Mouse (Mus musculus) layer of hippocampus, adult 18-20 months (tissue): ENCODE results near the gene Mast4. TPM values are rescaled to one million over a fixed set of nuclear protein-coding genes. Genes with fewer than 3 reads are reported as not detected.
A peak's percentile ranks its signal among the peaks of the same experiment; 100 is the strongest.

Experiments used
- DNase-seq, 2 experiments: peaks; one replicate each; pipeline ENCODE4 v3.0.0; 2022; ENCODE audit warnings: low spot score in 2 of 2
- total RNA-seq, 2 experiments: library from RNA; stranded (reverse); gene quantifications; 2 replicates each; pipeline ENCODE4 v1.2.3; 2021

The Mast4 gene
- total RNA-seq, 2 experiments from 2014 or later = 60.1 to 68.2 TPM

DNA sequence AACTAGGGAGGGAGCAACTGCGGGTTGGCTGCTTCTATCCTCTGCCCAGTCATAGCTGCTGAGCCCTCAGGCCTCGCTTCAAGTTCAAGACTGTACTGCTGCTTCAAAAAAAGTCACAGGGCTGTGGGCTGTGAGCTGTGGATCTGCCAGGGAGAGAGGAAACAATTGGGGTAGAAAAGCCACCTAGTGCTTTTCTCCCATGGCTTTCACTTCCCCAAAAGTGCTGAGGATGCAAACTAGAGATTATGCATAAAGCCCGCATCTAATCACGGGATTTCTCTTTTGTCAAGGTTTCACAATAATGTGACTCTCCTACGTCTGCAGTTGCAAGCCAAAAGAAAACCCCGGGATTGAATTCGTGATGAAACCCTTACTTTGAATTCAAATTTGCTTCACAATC is 268.9 kb downstream of the Mast4 start:
- DNase-seq = no peak

DNA sequence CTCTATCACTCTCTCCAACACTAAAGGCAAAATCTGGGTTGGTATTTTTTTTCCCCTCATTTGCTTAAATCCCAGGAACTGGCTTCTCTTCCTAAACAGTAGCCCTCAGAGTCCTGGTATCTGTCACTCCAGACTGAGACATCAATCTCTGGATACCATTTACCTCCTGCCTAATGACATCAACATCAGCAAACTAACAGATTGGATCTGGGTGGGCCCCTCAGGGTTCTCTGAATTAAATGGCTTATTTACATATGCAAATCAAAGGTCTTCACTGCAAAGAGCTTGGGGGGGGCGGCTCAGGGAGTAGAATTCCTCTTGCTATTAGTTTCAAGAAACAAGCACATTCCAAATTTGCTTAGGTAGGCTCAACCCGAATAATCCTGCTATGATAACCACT is 272.6 kb downstream of the Mast4 start:
- no peak for DNase-seq

DNA sequence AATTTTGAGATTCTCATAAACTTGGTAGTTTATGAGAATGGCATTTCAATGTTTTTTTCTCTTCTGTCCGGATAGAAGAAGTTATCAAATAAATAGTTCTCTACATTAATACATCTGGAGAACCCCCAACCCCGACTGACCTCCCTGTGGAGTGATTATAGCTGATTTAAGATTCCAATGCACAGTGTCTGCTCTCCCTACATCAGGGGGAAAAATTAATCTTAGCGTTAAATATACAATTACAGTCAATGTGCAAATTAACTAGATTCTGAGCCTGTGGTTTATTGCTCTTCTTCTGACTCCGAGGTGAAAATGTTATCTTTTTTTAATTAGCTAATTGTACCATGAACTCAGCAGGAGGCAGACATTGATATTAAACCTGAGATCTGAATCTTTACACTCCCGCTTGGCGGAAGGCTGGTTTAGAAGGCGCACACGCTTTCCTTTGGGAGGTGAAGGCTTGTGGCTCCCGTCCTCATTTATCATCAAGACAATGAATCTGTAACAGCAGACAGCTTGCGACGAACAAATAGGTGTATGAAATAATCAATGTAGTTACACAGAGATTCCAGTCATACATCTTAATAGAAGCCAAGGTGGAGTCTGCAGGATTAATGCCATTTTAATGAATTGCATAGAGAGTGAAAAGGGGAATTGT is 274.2 kb downstream of the Mast4 start:
- DNase-seq = no peak

DNA sequence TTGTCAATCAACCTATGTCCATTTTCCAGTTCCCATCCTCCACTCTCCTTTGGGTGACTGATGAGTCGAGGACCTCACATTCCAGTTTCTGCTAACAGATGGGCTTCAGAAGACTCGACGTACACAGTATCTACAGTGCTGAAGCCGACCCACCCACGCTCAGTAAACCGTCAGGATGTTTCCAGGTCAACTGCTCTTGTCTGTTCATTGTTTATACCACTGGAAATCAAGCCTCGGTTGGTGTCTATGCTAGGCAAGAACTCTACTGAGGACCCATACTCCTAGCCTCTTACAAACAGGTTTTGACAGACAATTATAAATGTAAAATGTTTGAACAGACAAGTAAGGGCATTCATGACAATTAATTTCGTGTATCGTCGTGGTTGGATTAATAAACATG is 277.8 kb downstream of the Mast4 start:
- DNase-seq = no peak

DNA sequence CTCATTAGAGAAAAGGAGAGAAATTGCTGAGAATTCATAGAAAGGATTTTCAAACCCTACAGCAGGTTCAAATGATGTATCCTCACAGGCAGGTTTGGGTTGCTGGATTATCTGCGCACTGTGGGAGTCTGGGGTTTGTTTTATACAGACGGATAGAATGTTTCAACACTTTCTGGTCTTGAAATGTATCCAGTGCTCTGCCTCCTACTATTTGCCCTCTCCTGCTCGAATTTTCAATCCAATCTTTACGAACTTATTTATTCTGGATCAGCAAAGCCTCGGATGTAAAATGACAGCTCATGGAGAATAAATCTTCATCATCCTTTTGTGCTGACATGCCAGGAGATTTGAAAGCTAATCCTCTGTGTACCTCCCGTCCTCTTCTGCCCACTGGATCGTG is 281.6 kb downstream of the Mast4 start:
- DNase-seq = no peak

DNA sequence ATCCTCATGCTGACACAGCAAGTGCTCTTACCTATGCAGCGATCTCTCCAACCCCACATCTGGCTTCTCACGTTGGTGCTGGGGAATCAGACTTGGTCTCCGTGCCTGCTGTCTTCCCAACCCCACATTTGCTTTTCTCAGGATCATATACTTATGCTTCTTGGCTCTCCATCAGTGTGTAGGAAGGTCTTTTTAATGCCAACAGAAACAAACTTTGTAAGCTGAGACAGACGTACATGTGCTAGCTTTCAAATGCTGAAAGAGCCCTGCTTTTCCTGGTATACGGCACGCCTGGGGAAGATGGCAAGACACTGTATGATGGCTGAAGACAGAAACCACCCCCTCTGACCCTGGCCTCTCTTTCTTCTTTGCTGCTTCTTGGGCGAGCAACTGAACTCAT is 285.3 kb downstream of the Mast4 start:
- peak in 1 of 2 experiments; percentile 29 for DNase-seq

DNA sequence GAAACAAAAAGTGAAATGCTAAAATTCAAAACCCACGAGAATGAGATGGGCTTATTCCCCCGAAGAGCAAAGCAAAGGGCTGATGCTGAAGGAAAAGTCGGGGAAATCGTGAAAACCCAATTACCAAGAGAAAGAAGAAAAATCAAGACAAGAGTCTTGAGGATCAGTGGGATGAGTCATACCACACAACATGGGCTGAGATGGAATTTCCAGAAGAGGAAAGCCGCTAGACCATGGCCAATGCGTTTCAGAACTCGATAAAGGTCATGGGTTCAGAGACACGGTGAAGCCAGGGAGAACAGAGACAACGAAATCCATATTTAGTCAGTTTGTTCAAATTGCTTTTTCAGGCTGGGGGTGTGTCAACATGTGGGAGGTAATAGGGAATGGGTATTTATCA is 290.6 kb downstream of the Mast4 start:
- no peak for DNase-seq

DNA sequence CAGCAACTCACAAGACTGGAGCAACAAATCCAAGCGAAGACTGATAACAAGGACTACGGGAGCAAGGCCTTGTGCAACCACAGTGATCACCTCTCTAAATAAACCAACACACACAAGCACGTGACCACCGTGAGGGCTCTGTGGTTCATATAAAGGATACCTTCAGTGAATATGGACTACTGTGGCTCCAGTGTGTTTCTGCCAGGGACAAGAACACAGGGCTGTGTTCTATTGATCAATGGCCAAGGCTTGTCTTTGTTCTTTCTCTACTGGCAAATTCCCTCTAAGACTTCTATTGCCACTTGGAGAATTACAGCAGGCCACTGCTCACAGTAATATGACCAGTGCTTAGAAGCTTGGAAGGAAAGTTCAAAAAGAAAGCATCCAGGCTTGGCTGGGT is 291.3 kb downstream of the Mast4 start:
- peak in 1 of 2 experiments; percentile 31 for DNase-seq

DNA sequence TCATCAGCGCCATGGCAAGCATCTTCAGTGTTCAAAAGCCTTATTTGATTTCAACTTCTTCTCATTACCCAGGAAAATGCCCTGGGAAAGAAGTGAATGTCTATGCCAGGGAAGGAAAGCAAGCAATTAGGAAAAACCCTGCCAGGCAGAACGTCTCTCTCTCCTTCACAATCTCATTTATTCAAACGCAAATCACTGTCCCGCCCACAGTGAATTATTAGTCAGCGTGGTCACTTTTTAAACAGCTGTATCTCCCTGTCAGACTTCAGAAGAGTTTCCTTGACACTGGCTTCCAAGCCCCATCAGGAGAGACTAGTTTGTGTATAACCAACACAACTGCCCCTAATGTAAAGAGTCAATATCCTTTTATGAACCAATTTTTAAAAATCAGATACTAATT is 296.8 kb downstream of the Mast4 start:
- no peak for DNase-seq

DNA sequence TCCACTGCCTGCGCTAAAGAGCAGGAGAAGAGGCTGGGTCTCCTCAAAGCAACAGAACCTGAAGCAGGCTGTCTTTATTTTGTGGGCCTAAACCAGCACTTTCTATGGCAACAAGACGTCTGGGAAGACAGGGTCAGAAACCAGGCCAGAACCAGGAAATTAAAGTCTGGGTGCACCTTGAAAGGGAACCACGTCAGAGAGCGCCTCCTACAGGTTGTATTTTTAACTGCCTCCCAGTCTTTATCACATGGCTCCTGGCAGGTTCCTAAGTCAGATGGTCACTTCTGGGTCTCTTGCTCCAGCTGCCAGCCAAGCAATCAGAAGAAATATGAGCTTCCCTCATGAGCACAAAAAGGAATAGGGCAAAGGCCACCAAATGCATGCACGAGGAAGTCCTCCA is 304.9 kb downstream of the Mast4 start:
- DNase-seq = no peak

DNA sequence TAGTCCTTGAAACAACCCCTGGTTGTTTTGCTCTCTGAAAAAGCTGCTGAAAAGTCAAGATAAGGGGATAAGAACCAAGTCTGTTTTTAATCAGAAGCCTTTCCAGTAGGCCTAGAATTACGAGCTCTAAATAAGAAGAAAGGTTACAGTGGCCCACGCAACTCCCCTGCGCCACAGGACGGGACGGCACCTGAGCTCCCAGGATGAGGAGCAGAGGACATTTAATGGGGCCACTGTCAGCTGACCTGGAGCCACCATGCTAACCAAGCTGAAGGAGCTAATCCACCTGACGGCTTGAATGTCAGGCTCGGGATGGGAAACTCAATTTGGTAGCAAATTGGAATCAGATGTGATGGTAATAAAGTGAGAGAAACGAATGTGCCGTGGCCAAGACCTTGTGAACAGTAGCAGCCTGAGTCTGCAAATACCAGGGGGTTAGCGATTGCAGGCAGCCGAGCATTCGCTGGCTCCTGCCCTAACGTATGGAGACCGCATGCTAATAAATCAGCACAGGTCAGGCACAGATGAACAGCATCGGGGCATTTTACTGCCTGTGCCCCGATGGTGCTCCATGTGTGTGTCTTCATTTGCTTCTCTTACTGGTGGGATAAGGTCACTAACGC is 306.7 kb downstream of the Mast4 start:
- no peak for DNase-seq

DNA sequence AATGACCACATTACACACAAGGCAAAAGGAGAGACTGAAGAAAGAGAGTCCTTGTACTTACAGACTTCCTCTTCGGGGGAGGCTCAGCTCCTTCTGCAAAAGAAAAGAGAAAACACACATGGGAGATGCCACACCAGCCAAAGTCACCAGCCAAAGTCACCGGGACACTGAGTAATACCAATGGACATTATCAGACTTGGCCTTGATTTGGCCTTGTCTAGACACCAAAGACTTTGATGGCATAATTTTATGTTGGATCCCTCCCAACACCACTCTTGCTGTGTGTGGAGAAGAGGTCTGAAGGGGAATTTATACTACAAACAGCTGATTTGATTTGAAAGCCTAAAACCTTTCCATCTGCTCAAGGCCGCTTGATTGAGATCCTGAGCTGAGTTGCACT is 308.8 kb downstream of the Mast4 start:
- no peak for DNase-seq

DNA sequence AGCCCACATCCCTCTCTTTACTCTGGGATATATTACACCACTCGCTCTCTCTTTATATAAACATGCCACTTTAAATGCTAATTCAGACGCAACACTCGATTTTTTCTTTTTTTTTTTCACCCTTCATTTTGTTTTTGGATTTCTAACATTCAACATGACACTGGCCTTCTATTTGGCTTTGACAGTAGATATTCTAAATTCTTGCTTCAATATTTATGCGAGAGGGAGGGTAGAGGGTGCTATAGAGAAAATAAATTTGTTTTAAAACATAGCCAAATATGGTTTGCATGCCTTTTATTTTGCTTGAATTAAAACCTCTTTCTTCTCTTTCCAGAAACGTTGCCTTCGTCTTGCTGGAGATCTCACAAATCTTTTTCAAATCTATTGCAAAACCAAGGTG is 315.8 kb downstream of the Mast4 start:
- no peak for DNase-seq

DNA sequence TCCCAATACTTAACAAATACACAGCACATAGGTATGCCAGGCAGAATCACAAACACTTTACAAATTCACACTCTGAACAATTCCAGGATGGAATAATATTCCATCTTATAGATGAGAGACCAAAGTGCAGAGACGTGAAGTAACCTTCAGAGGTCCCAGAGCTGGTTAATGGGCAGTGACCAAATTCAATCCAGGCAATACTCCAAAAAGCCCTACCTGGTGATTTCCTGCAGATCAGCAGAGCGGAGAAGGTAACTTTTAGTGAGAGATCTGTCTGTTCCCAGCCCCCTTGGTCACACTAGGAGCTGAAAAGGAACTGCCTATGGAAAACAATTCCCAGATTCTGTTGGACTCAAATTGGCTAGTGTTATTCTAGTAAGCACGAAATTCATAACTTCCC is 316.6 kb downstream of the Mast4 start:
- DNase-seq = no peak

DNA sequence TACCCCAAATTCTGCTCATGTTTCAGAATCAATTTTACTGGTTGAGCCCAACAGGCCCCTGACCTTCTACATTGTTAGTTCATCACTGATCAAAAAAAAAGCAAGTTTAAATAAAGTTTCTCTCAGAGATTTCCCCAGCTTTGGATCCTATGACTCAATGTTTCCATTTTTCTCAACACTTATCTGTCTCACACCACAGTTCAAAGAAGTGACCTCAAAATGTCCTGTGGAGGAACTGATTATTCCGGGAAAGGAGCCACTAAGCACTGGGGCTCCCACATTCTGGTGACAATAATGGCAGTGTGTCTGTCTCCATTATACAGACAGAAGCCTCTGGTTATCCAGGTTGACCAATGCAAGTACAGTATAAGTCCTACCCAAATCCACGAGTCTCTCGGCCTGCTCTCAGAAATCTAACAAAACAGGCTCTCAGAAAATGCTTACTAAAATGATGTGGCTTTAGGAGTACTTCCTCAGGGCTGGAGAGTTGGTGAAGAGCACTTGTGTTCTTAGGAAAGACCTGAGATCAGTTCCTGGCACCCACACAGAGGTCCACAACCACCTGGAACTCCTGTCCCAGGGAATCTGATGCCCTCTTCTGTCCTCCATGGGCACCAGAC is 319.1 kb downstream of the Mast4 start:
- DNase-seq = no peak

DNA sequence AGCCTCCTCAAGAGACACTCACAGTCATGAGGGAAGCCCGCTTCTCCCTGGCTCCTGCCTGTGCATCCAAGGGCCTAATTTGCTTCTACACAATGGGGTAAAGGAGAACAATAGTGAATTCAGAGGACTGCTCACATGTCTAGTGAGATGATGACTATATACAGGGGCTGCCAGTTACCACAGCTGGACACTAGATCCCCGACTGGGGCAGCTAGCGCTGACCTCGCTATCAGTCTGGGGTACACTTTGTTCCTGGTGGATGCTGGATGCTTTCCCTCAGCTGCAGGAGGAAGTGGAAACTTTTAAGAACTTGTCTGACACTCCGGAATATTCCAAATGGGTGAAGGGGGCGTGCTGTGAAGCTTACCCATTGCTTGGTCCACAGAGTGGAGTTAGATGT is 319.7 kb downstream of the Mast4 start:
- peak; percentile 19 to 52 for DNase-seq

DNA sequence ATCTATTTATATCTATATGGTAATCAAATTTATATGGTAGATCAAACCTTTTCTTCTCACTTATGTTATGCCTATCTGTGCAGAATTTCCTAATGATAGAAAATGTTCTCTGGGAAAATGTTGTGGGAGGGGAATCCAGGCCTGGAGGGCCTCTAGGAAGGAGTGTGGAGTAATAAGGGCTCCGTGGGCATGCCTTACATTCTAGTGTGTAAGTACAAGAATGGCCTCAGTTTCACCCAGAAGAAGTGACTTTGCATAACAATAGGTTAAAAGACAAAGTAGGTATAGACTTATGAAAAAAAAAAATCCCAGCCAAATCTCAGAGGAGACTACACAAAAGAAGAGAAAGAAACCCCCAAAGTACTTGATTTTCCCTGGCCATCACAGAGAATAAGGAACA is 320.1 kb downstream of the Mast4 start:
- no peak for DNase-seq

DNA sequence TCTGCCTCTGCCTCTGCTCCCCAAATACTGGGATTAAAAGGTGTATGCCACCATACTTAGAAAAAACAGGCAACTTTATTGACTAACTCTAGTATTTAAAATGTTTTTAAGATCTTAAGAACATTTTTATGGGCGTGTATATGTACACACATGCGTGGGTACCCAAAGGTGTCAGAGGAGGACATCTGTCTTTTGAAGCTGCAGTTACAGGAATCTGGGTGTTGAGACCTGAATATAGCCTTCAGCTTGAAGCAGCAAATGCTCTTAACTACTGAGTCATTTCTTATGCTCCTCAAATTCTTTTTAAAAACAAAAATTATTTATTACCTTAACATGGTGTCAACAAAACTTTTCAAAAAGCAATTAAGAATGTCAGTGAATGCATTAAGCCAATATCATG is 329.1 kb downstream of the Mast4 start:
- no peak for DNase-seq

DNA sequence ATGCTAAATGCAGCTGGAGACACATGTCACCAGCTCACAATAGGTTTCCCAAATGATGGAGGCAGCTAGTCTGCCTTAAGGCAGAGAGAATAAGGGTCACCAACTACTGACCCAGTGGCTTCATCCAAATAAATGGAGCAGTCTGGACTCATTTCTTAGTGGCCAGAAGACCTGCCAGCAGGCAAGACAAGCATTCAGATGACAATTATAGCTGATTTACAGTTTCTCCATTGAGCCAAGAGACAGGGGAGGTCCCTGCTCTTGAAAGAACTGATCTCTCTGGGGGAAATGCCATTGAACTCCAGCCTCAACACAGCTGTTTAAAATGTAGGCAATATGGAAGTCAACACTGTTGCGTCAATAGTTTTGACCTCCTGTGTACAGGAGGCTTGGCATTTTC is 332.5 kb downstream of the Mast4 start:
- DNase-seq = no peak

DNA sequence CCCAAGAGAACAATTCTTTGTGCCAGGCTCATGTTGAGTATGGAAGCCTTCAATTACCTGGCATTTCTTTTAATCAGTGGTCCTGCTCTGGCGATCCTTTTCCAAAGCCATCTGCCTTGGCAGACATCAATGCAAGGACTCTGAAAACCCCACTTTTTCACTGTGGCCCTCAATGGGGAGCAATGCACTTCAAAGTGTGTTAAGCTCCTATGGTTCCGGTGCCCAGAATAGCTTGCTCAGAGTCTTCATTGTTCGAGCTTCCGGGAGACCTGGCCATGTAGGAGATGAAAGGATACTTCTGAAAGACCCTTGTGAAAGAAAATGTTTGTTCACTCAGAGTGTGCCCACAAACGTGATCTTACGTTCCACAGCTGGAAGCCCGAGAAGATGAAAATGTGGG is 333.4 kb downstream of the Mast4 start:
- DNase-seq = no peak

DNA sequence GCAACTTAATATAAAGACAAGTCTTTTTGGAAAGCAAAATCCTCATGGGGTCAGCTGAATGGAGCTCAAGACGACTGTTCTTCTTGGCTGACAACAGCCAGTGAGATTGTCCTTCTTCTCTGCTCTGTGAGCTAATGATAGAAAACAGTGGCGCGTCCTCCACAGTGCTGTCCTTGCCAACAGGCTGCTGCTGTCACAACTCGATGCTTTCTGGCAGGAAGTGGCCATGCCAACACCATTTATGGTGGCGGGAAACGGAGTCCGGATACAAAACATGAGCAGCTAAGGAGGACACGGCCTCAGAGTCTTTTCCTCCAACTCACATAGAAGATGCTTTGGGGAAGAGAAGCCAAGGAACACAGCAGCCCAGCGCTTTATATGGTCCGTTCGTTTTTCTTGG is 340.2 kb downstream of the Mast4 start:
- DNase-seq = peak in 1 of 2 experiments; percentile 11

DNA sequence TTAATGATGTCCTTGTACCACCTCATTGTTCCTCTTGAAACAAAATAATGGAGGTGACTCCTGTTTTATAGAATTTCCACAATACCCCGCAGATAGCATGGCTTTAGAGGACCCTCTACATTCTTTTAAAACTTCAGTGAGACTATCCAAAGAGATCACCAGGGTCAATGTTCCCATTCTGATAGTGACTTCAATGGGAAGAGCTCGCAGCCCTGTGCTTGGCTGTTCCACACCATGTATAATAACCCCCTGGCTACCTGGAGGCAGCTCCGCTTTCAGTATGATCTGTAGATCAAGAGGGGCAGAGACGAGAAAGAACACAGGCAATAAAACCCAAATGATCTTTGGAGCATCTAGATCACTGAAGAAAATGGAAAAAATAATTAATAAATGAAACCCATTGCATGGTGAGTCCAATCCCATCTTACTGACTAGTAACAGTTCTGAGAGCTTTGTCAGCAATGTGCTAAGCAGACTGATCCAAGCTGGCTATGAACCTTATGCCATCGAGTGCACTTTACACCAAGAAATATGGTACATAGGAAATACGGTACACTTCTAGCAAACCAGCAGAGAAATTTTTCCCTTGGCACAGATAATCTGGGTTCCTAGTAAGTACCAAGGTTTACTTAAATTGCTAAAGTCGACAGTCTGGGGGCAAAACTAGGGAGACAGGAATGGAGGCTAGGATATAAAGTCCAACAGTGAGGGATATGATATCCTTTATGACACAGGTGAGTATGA is 341.4 kb downstream of the Mast4 start:
- DNase-seq = no peak
